Mouse (Mus musculus): ENCODE measurements around the gene Galr2.

Galr2 gene

DNA sequence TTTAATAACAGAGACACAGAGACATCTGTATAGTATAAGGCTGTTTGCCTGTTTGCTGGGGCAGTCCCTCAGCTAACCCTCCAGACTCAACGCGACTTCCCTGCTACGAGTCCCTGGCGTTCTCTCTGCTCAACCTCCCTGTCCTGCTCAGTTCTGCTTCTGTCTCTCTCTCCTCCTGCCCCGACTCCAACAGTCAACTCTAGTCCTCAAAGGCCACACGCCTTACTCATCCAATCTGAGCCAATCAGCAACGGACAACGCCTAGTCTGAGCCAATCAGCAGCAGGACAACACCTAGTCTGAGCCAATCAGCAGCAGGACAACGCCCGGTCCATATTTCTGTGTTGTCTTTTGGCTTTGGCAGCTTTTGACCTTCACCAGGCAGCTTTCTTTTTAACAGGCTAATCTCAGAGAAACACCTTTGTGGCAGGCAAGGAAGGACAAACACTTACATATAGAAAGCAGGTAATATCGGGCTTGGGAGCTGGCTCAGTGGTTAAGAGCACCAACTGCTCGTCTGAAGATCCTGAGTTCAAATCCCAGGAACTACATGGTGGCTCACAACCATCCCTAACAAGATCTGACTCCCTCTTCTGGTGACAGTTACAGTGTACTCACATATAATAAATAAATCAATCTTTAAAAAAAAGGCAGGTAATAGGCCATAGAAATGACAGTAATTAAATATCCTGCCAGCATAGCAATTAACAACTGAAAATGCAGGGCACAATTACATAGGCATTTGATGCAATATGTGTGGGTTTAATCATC is 27.2 kb downstream of the Galr2 start:
- DNase-seq, result no peak

DNA sequence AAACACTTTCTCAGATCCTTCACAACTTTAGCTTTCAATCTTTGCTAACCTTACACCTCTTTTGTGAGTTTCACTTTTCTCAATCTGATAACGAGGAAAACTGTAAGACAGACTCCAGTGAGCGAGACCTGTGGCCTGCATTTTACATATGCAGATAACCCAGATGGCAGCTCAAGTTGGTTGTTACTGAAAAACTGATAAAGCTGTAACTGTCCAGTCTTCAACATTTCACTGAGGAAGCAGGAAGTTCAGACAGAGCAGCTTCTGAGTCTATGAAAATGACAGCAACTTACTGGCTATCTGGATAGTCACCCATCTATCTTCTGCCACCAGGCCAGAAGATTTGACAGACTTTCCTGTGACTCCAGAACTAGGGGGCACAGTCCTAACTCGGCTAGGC is 28.9 kb downstream of the Galr2 start:
- DNase-seq, result no peak

DNA sequence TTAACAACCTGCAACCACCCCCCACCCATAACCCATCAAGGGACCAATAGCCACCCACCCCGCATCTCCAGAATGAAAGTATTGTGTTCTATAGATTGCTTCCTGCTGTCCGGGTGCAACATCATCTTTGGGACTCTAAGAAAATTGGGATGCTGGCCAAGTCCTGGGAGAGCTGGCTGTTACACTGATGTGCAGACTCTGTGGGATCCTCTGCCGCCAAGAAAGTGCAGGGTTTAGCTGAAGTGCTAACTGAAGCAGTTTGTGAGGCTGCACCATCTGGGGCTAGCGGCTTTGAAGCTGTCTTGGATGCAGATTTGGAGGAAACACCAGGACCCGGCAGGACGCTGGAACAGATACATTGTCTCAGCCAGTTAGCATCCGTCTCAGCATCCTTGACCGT is 30.4 kb downstream of the Galr2 start:
- no peak for DNase-seq

DNA sequence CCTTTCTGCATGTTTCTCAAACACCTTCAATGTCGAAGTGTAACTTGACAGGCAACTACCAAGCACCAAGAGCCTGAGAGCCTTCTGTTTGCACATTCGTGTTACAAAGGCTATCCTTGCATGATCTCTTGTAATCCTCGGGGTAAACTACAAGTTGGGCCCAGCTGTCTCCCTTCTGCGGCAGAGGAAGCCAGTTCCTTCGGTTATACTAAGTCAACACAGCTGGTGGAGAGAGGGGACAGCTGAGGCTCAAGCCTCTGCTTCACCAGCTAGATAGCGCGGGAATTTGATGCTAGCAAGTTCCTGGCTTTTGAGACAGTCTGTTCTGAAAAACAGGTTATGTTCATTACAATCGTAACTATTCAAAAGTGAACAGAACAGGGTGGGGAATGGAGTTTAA is 31.6 kb downstream of the Galr2 start:
- no peak for DNase-seq

DNA sequence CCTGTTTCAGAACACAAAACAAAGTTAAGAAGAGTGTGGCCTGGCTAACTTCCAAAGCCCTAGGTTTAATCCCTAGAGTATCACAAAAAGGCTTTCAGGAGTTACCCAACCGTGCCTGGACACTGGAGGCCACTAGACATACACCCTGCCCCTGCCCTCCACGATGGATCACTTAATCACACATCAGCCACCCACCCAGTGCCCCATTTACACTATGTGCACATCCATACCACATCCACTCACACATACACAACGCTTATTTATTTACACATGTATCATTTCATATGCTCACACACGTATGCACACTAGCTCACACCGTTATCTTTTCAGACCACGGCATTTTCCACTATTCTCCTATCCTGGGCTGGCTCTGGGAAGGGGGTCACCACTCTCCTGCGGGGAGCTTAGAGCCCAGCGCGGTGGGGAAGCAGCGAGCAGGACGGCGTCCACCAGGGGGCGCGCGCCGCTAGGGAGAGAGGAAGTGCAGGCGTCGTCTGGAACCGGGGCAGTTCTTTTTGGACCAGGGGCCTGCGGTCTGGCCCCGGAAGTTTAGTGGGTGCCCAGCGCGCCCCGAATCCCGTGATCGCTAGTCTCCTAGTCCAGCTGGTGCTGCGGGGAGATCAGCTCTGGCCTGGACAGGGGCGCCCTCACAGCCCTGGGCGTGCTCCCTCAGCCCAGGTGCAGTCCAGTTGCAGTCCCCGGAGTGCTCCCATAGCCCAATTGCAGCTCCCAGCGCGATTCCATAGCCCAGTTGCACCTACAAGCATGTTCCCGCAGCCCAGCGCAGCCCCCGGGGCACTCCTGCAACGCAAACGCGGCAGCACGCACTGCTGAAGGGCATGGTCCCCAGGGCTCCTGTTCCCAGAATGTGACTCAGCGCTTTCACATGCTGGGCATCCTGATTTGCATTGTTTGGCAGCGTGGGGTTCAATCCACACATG is 38.2 kb downstream of the Galr2 start:
- DNase-seq, result peak; percentile 81 to 86

DNA sequence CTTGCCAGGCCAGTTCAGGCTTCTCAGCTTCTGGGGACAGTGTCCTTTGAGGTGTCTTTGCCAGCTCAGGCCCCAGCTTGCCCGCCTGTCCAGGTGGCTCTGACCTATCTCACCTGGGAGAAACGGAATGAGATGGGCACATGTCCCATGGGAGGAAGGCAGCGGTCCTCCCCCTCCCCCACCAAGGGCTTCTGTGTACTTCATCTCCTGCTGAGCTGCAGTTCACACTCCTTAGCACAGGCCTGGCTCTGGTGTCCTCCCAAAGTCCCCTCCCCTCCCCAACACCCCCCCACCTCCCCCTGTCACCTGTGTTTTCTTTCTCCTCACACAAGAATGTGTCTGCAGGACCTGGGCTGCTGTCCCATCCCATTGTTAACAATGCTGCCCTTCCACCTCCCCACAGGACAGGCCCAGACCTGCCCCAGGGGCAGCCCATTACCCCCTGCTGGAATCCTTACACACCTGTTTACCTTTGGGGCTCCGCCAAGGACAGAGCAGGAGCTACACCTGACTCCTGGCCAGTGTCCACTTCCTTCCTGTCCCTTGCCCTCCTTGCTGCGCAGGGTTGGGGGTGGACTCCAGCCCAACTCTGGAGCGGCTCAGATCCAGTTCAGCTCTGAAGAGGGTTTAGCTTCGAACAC is 46.3 kb downstream of the Galr2 start:
- peak; percentile 44 to 74 for DNase-seq

DNA sequence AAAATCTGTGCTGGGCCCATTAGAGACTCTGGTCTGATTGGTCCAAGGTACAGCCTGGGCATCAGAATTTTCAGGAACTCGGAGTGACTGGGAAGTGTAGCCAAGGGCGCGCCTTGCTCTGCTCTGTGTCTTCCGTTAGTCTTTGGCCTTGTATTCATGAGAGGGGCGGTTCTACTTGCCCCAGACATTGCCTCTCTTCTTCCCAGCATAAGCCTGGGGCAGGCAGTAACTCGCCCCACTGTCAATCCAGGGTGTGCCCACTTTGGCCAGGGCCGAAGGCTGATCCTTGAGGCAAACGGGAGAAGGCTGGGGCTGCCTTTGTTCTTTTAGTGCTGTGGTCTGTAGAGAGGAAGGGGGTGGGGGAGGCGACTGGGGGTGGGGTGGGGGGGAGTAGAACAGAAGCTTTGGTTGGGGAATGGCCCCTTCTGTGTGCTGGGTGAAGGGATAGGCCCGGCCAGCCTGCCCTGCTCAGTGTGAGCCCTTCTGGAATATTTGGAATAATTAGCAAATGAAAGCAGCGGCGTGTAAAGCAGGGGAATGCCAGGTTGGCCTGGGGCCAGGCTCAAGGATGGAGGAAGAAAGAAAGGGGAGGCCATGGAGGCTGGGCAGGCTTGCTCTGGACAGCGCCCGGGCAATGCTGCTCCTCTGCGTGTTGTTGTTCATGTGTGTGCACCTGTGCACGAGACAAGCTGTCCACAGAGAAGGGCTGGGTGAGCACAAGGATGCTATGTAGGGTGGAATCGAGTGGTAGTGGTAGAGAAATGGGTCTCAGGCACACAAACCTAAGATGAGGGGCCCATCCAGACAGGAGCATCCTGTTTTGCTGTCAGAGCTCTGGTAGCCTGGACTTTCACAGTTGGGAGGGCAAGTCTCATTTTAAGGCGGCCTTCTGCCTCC is 48.8 kb downstream of the Galr2 start:
- peak; percentile 36 to 39 for DNase-seq

DNA sequence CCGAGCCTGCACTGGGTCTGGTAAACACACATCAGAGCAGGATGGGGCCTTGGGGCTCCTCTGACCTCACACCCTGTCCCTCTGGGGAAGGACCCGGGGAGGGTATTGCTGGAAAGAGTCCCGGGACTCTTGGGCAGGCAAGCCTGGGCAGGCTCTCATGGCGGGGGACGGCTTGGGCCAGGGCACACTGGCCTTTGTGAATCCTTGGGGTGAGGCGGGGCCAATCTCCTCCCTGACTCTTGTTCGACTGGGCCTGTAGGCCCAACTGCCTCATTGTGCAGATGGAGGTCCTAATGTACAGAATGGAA is 49.4 kb downstream of the Galr2 start:
- peak; percentile 31 to 52 for DNase-seq

DNA sequence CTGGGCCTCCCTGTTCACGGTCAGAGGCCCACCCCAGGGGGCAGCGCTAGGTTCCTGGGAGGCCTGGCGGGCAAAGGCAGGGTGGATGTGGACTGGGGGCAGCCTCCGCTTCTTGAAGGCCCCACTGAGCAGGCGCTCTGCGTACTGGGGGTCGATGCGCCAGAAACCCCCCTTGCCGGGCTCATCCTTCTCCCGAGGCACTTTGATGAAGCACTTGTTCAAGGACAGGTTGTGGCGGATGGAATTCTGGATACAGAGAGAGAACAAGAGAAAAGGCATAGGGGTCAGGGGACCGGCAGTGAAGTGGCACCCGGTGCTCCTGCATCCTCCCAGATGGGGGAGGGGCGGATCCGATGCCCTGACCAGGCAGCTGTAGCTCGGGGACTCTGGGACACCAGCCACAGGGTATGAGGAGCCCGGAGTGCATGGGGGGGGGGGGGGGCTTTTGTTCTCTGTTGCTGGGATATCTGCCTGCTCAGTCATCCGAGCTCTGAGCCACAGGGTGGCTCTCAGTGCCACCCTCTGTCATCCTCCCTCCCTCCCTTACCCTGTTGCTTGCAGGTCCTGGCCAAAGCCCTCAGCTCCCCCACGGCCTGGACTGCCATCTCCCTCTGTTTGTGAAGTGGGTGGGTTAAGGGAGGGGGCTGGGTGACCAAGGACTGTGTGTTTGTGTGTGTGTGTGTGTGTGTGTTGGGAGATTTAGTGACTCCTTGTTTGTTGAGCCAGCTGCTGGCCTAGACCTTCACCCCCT is 51.7 kb downstream of the Galr2 start:
- no peak for DNase-seq

DNA sequence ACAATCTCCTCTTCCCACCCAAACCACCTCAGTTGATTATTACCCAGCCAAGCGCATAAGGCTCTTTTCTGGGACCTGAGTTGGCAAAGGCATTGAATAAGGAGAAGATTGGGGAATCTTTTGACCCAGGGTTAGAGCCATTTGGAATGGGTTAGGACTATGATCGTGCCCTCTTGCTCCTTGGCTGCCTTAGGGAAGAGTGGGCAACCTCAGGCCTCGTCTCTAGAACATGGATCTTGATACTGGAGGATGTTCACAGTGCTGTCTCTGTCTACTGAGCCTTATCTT is 52.2 kb downstream of the Galr2 start:
- DNase-seq, result no peak
